Mouse (Mus musculus) ES-Bruce4 (cell line): Measurements from ENCODE around the gene Syngr3. TPM values are rescaled to one million over a fixed set of nuclear protein-coding genes. Genes with fewer than 3 reads are reported as not detected.
A peak's percentile ranks its signal among the peaks of the same experiment; 100 is the strongest.
"Not testable (repeated sequence)": the region's sequence is repeated elsewhere in the genome, so short reads cannot be mapped to it uniquely, and the experiment has no call there.

Source experiments
- H3K27ac ChIP-seq: 2 replicates; pipeline ENCODE4 v1.5.1; 2012; ENCODE audit warnings: low read length, inconsistent platforms; ENCODE audit not compliant: insufficient read depth
- H3K27me3 ChIP-seq: 2 replicates; pipeline ENCODE4 v1.6.1; 2012; ENCODE audit warnings: mild to moderate bottlenecking, low read length, inconsistent platforms; ENCODE audit not compliant: control insufficient read depth, poor library complexity, insufficient read depth, severe bottlenecking
- H3K36me3 ChIP-seq: 2 replicates; pipeline ENCODE4 v1.6.1; 2012; ENCODE audit warnings: inconsistent platforms, mild to moderate bottlenecking, low read length, moderate library complexity; ENCODE audit not compliant: control insufficient read depth, poor library complexity, insufficient read depth, severe bottlenecking
- H3K4me1 ChIP-seq: one replicate; pipeline ENCODE4 v1.8.1; 2011; ENCODE audit warnings: low read length; ENCODE audit not compliant: control insufficient read depth, insufficient read depth
- H3K4me3 ChIP-seq: 2 replicates; pipeline ENCODE4 v1.5.1; 2011; ENCODE audit warnings: low read depth, mild to moderate bottlenecking, low read length
- H3K9ac ChIP-seq: 2 replicates; pipeline ENCODE4 v1.6.1; 2012; ENCODE audit warnings: low read depth, mild to moderate bottlenecking, inconsistent platforms; ENCODE audit not compliant: poor library complexity, severe bottlenecking
- H3K9me3 ChIP-seq: replicated peaks from 2 replicates; pipeline ENCODE4 v1.6.1; 2012; ENCODE audit warnings: mild to moderate bottlenecking, low read length, inconsistent platforms; ENCODE audit not compliant: control insufficient read depth, poor library complexity, insufficient read depth, severe bottlenecking
- CTCF ChIP-seq: IDR thresholded peaks from one replicate; pipeline ENCODE4 v1.8.1; 2011; ENCODE audit warnings: low read depth, low read length
- EP300 ChIP-seq: IDR thresholded peaks from 2 replicates; pipeline ENCODE4 v1.6.1; 2011; ENCODE audit warnings: low read depth, low read length; ENCODE audit not compliant: insufficient read depth
- POLR2A ChIP-seq: IDR thresholded peaks from one replicate; pipeline ENCODE4 v1.8.1; 2011; ENCODE audit warnings: low read length; ENCODE audit not compliant: insufficient read depth
- polyA plus RNA-seq: library from polyadenylated mRNA; stranded (reverse); fragments of >200 nt; gene quantifications from 2 replicates; pipeline ENCODE4 v1.2.4, GENCODE M21; 2011; ENCODE audit warnings: low read depth; ENCODE audit not compliant: missing spikeins, insufficient read depth, insufficient read length

The Syngr3 gene
- polyA plus RNA-seq, 1 experiment = 8.9 TPM

GRCm38 (mm10) chr17:24725637-24726390, 36.1 kb upstream of the Syngr3 start:
- Histone ChIP-seq H3K4me3 (no peak overlapping the region), H3K9me3 (no peaks in the 10 kb centered on the region), H3K9ac (no peak overlapping the region), H3K4me1 (no peaks in the 10 kb centered on the region), H3K27me3 (no peaks in the 10 kb centered on the region), H3K36me3 (peaks cover 15% of the 10 kb centered on the region), H3K27ac (no peak overlapping the region)
- no peak for TF ChIP-seq CTCF
- TF ChIP-seq POLR2A = no peak
- TF ChIP-seq EP300 = no peak

- Histone ChIP-seq H3K9ac (peak within 1 kb of the TSS; percentile 65), H3K36me3 (peaks cover 21% of the 10 kb centered on the region), H3K27me3 (no peaks in the 10 kb centered on the region), H3K27ac (peak within 1 kb of the TSS; percentile 47), H3K4me1 (no peaks in the 10 kb centered on the region), H3K4me3 (peak within 1 kb of the TSS; percentile 90), H3K9me3 (no peaks in the 10 kb centered on the region)
- TF ChIP-seq EP300 = no peak
- TF ChIP-seq CTCF = peak; percentile 92
- peak; percentile 85 for TF ChIP-seq POLR2A
These were observed 34.4 kb upstream of the Syngr3 start, which contains the start of gene Ndufb10 for GRCm38 (mm10) chr17:24724184-24724583. TSS of gene Ndufb10 (minus strand) at chr17:24724478.

- peaks cover 22% of the 10 kb centered on the region for H3K36me3 ChIP-seq
- no peaks in the 10 kb centered on the region for H3K9me3 ChIP-seq
- no peak for TF ChIP-seq EP300
- no peak for TF ChIP-seq CTCF
- H3K9ac ChIP-seq = peak overlapping the region; percentile 65
- no peaks in the 10 kb centered on the region for H3K27me3 ChIP-seq
- peak overlapping the region; percentile 47 for H3K27ac ChIP-seq
- H3K4me3 ChIP-seq = peak overlapping the region; percentile 90
- H3K4me1 ChIP-seq = no peaks in the 10 kb centered on the region
These were observed 34.1 kb upstream of the Syngr3 start for GRCm38 (mm10) chr17:24723881-24724180.

- Histone ChIP-seq H3K4me1 (no peaks in the 10 kb centered on the region), H3K4me3 (peak overlapping the region; percentile 90), H3K36me3 (peaks cover 28% of the 10 kb centered on the region), H3K27me3 (no peaks in the 10 kb centered on the region), H3K9ac (peak overlapping the region; percentile 65), H3K27ac (peak overlapping the region; percentile 47; the same call in 1 of the 2 replicates), H3K9me3 (no peaks in the 10 kb centered on the region)
- TF ChIP-seq POLR2A (no peak), EP300 (no peak), CTCF (no peak)
These were observed 33.5 kb upstream of the Syngr3 start for GRCm38 (mm10) chr17:24723122-24723880.

- peak overlapping the region; percentile 92 for H3K9ac ChIP-seq
- H3K9me3 ChIP-seq = no peaks in the 10 kb centered on the region
- peaks cover 29% of the 10 kb centered on the region for H3K36me3 ChIP-seq
- no peaks in the 10 kb centered on the region for H3K27me3 ChIP-seq
- no peaks in the 10 kb centered on the region for H3K4me1 ChIP-seq
- H3K27ac ChIP-seq = no peak overlapping the region
- TF ChIP-seq CTCF (no peak), EP300 (no peak), POLR2A (peak; percentile 10)
- peak overlapping the region; percentile 29 for H3K4me3 ChIP-seq
These were observed 32.6 kb upstream of the Syngr3 start for GRCm38 (mm10) chr17:24722220-24722924.

GRCm38 (mm10) chr17:24721383-24721955, 31.7 kb upstream of the Syngr3 start:
- H3K9me3 ChIP-seq, H3K27me3 ChIP-seq, H3K4me1 ChIP-seq: not testable (repeated sequence)
- Histone ChIP-seq H3K4me3 (peak overlapping the region; percentile 75), H3K36me3 (peaks cover 32% of the 10 kb centered on the region), H3K27ac (0 out of 2 replicates have a peak overlapping the region, but pooled peaks have one; percentile 1), H3K9ac (peak overlapping the region; percentile 92)

- H3K27ac ChIP-seq = peak overlapping the region; percentile 41; the same call in 1 of the 2 replicates
These were observed 30.9 kb upstream of the Syngr3 start for GRCm38 (mm10) chr17:24720616-24721015.

More at GRCm38 (mm10) chr17:24720616-24721015, 30.9 kb upstream of the Syngr3 start:
- peaks cover 32% of the 10 kb centered on the region for H3K36me3 ChIP-seq
- peak overlapping the region; percentile 92 for H3K9ac ChIP-seq
- H3K27me3 ChIP-seq, H3K9me3 ChIP-seq, H3K4me1 ChIP-seq: not testable (repeated sequence)
- peak overlapping the region; percentile 92 for H3K4me3 ChIP-seq
